Mouse (Mus musculus) natural killer cell, adult 2 months (primary cell): ENCODE measurements around the gene Tox3.

Experiments used
- DNase-seq, 2 experiments: peaks; one replicate each; pipeline ENCODE4 v3.0.0; 2022; ENCODE audit warnings: low spot score in 2 of 2

Tox3 gene

GRCm38 (mm10) chr8:90330377-90331285 lies 17.5 kb downstream of the Tox3 start:
- DNase-seq: no peak

GRCm38 (mm10) chr8:90323824-90324223 lies 24.3 kb downstream of the Tox3 start:
- no peak for DNase-seq

- no peak for DNase-seq
Observed at GRCm38 (mm10) chr8:90322701-90323439, 25.3 kb downstream of the Tox3 start.

GRCm38 (mm10) chr8:90321255-90321654 lies 26.9 kb downstream of the Tox3 start:
- no peak for DNase-seq

- DNase-seq: no peak
Observed at GRCm38 (mm10) chr8:90314312-90314711, 33.8 kb downstream of the Tox3 start.

- no peak for DNase-seq
Observed at GRCm38 (mm10) chr8:90302951-90303350, 45.2 kb downstream of the Tox3 start.

- DNase-seq: no peak
Observed at GRCm38 (mm10) chr8:90302252-90302651, 45.9 kb downstream of the Tox3 start.

- DNase-seq: no peak
Observed at GRCm38 (mm10) chr8:90301543-90301942, 46.6 kb downstream of the Tox3 start.

- DNase-seq: no peak
Observed at GRCm38 (mm10) chr8:90300973-90301372, 47.2 kb downstream of the Tox3 start.

- DNase-seq: no peak
Observed at GRCm38 (mm10) chr8:90294061-90294460, 54.1 kb downstream of the Tox3 start.

GRCm38 (mm10) chr8:90290811-90291210 lies 57.3 kb downstream of the Tox3 start:
- DNase-seq: no peak

- no peak for DNase-seq
Observed at GRCm38 (mm10) chr8:90276722-90277121, 71.4 kb downstream of the Tox3 start.

- no peak for DNase-seq
Observed at GRCm38 (mm10) chr8:90273182-90273581, 75.0 kb downstream of the Tox3 start.

GRCm38 (mm10) chr8:90271920-90272319 lies 76.2 kb downstream of the Tox3 start:
- DNase-seq: no peak

- DNase-seq: no peak
Observed at GRCm38 (mm10) chr8:90267698-90268256, 80.4 kb downstream of the Tox3 start.

GRCm38 (mm10) chr8:90266986-90267385 lies 81.2 kb downstream of the Tox3 start:
- DNase-seq: no peak

GRCm38 (mm10) chr8:90266239-90266638 lies 81.9 kb downstream of the Tox3 start:
- no peak for DNase-seq

GRCm38 (mm10) chr8:90254158-90254867 lies 93.8 kb downstream of the Tox3 start:
- no peak for DNase-seq

GRCm38 (mm10) chr8:90246357-90246756 lies 101.8 kb downstream of the Tox3 start:
- DNase-seq: no peak

- no peak for DNase-seq
Observed at GRCm38 (mm10) chr8:90245828-90246227, 102.3 kb downstream of the Tox3 start.

GRCm38 (mm10) chr8:90245187-90245586 lies 103.0 kb downstream of the Tox3 start:
- DNase-seq: no peak
